Mouse (Mus musculus) layer of hippocampus, postnatal 14 days (tissue): ENCODE data around the gene Clock. TPM values are rescaled to one million over a fixed set of nuclear protein-coding genes. Genes with fewer than 3 reads are reported as not detected.
A peak's percentile ranks its signal among the peaks of the same experiment; 100 is the strongest.

Experiments used
- DNase-seq, 2 experiments: peaks; one replicate each; pipeline ENCODE4 v3.0.0; 2021 to 2022; ENCODE audit warnings: low spot score in 2 of 2, mixed read lengths in 1 of 2
- total RNA-seq, 2 experiments: library from RNA; stranded (reverse); gene quantifications; 2 replicates each; pipeline ENCODE4 v1.2.3; 2021

Clock gene
- total RNA-seq, 2 experiments from 2014 or later, result 47.9 to 48.5 TPM

- no peak for DNase-seq
These were observed 18.9 kb downstream of the Clock start for GRCm38 (mm10) chr5:76285699-76286098.

GRCm38 (mm10) chr5:76283890-76284289, 20.7 kb downstream of the Clock start:
- DNase-seq, result no peak

- DNase-seq, result no peak
These were observed 29.6 kb downstream of the Clock start for GRCm38 (mm10) chr5:76274977-76275376.

- DNase-seq, result no peak
These were observed 53.6 kb downstream of the Clock start for GRCm38 (mm10) chr5:76250948-76251347.

GRCm38 (mm10) chr5:76246539-76246938, 58.1 kb downstream of the Clock start:
- DNase-seq, result no peak

GRCm38 (mm10) chr5:76245419-76245818, 59.2 kb downstream of the Clock start:
- DNase-seq, result peak; percentile 17 to 67

- DNase-seq, result no peak
These were observed 60.2 kb downstream of the Clock start for GRCm38 (mm10) chr5:76244430-76244829.

GRCm38 (mm10) chr5:76243929-76244328, 60.7 kb downstream of the Clock start:
- no peak for DNase-seq

- DNase-seq, result no peak
These were observed 61.3 kb downstream of the Clock start for GRCm38 (mm10) chr5:76243274-76243673.

- DNase-seq, result no peak
These were observed 73.3 kb downstream of the Clock start for GRCm38 (mm10) chr5:76231171-76231855.

- DNase-seq, result no peak
These were observed 87.9 kb downstream of the Clock start for GRCm38 (mm10) chr5:76216691-76217090.

GRCm38 (mm10) chr5:76208066-76208465, 96.5 kb downstream of the Clock start:
- no peak for DNase-seq

- no peak for DNase-seq
These were observed 98.7 kb downstream of the Clock start for GRCm38 (mm10) chr5:76205886-76206285.

GRCm38 (mm10) chr5:76203171-76203570, 101.4 kb downstream of the Clock start:
- no peak for DNase-seq

GRCm38 (mm10) chr5:76199346-76199745, 105.2 kb downstream of the Clock start:
- DNase-seq, result no peak

- no peak for DNase-seq
These were observed 110.1 kb downstream of the Clock start for GRCm38 (mm10) chr5:76194377-76194945.

GRCm38 (mm10) chr5:76193075-76193474, 111.5 kb downstream of the Clock start:
- no peak for DNase-seq

GRCm38 (mm10) chr5:76190609-76191008, 114.0 kb downstream of the Clock start:
- no peak for DNase-seq

- no peak for DNase-seq
These were observed 116.7 kb downstream of the Clock start for GRCm38 (mm10) chr5:76187885-76188284.

- DNase-seq, result peak; percentile 55 to 57
These were observed 120.1 kb downstream of the Clock start for GRCm38 (mm10) chr5:76184286-76185080.

- DNase-seq, result peak; percentile 92 to 95
These were observed 120.8 kb downstream of the Clock start, which contains the start of gene Tmem165 for GRCm38 (mm10) chr5:76183750-76184261. TSS of gene Tmem165 (plus strand) at chr5:76183880.
